Mouse (Mus musculus): Measurements from ENCODE around the gene Abi3bp. TPM values are rescaled to one million over a fixed set of nuclear protein-coding genes. Genes with fewer than 3 reads are reported as not detected.

The Abi3bp gene
- polyA plus RNA-seq, 1 experiment from 2014 or later, result 0.22 TPM

DNA sequence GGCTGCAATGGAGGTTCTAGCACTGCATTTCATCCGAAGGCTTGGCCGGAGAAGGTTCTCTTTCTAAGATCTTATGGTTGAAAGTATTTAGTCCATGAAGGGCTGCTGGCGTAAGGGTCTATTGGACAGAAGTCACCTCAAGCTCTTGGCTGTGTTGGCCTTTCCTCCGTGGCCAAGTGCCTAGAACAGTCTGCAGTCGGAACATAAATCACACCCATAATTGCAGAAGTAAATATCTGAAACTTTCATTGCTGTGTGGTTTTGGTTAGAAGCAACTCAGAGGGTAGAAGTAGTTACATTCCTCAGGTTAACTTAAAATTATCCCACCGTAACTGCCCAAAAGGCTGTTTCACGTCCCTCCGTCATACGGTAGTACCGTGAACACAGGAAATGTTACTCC, 5.8 kb downstream of the Abi3bp start:
- no peaks in the 10 kb centered on the region for H3K4me1 ChIP-seq
- no peaks in the 10 kb centered on the region for H3K27me3 ChIP-seq
- no peak overlapping the region for H3K4me3 ChIP-seq
- 97% methylated on average over 10 of the region's 10 CpGs for whole genome bisulfite sequencing
- ATAC-seq (replicated peaks), result no peak
- H3K36me3 ChIP-seq, result no peaks in the 10 kb centered on the region
- no peak overlapping the region for H3K4me2 ChIP-seq (replicated peaks)
- no peak overlapping the region for H3K9ac ChIP-seq (replicated peaks)
- H3K9me3 ChIP-seq, result no peaks in the 10 kb centered on the region
- no peak overlapping the region for H3K27ac ChIP-seq (replicated peaks)

GRCm38 (mm10) chr16:56486461-56486860, 8.8 kb downstream of the Abi3bp start:
- Histone ChIP-seq H3K27me3 (no peaks in the 10 kb centered on the region), H3K4me2 (replicated peaks) (no peak overlapping the region), H3K4me3 (no peak overlapping the region), H3K36me3 (no peaks in the 10 kb centered on the region), H3K9me3 (no peaks in the 10 kb centered on the region), H3K9ac (replicated peaks) (no peak overlapping the region), H3K4me1 (no peaks in the 10 kb centered on the region), H3K27ac (replicated peaks) (no peak overlapping the region)
- ATAC-seq (replicated peaks), result no peak
- WGBS, result 17% methylated on average over 4 of the region's 4 CpGs

GRCm38 (mm10) chr16:56490861-56491260, 13.2 kb downstream of the Abi3bp start:
- H3K27me3 ChIP-seq, result no peaks in the 10 kb centered on the region
- no peaks in the 10 kb centered on the region for H3K9me3 ChIP-seq
- H3K27ac ChIP-seq (replicated peaks), result no peak overlapping the region
- no peaks in the 10 kb centered on the region for H3K36me3 ChIP-seq
- H3K4me3 ChIP-seq, result no peak overlapping the region
- H3K9ac ChIP-seq (replicated peaks), result no peak overlapping the region
- no peak overlapping the region for H3K4me2 ChIP-seq (replicated peaks)
- 82% methylated on average over 3 of the region's 3 CpGs for WGBS
- no peak for ATAC-seq (replicated peaks)
- no peaks in the 10 kb centered on the region for H3K4me1 ChIP-seq

- 71% methylated on average over 4 of the region's 4 CpGs for WGBS
- no peak overlapping the region for H3K4me3 ChIP-seq
- no peak for ATAC-seq (replicated peaks)
Measured at GRCm38 (mm10) chr16:56495266-56495665, 17.6 kb downstream of the Abi3bp start.

DNA sequence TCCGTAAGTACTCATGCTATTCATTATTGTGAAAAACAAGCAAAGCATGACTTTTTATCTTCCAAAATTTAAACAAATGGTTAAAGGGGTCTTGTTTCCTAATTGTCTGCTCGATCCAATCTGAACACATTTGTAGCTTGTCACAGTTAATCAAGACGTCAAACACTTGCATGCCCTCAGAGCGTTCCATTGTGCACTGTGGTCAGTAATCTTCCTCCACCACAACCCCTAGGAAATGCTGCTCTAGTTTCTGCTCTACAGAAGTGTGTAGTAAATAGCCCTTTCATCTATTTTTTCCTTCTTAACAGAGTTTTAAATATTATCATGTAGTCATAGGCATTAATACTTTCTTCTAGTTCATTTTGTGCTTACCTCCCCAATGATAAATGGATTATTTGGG, 19.1 kb downstream of the Abi3bp start:
- Histone ChIP-seq H3K9ac (replicated peaks) (no peak overlapping the region), H3K27ac (replicated peaks) (no peak overlapping the region), H3K4me1 (no peaks in the 10 kb centered on the region), H3K36me3 (no peaks in the 10 kb centered on the region), H3K4me3 (no peak overlapping the region), H3K4me2 (replicated peaks) (no peak overlapping the region), H3K9me3 (no peaks in the 10 kb centered on the region), H3K27me3 (no peaks in the 10 kb centered on the region)
- no peak for ATAC-seq (replicated peaks)
- 66% methylated on average over 4 of the region's 4 CpGs for WGBS

More at GRCm38 (mm10) chr16:56495266-56495665, 17.6 kb downstream of the Abi3bp start:
- Histone ChIP-seq H3K9ac (replicated peaks) (no peak overlapping the region), H3K4me2 (replicated peaks) (no peak overlapping the region), H3K36me3 (no peaks in the 10 kb centered on the region), H3K9me3 (no peaks in the 10 kb centered on the region), H3K27me3 (no peaks in the 10 kb centered on the region), H3K4me1 (no peaks in the 10 kb centered on the region), H3K27ac (replicated peaks) (no peak overlapping the region)

- 71% methylated on average over 1 of the region's 1 CpGs for WGBS
- no peak for ATAC-seq (replicated peaks)
- no peaks in the 10 kb centered on the region for H3K27me3 ChIP-seq
Measured at GRCm38 (mm10) chr16:56498680-56499079, 21.0 kb downstream of the Abi3bp start.

DNA sequence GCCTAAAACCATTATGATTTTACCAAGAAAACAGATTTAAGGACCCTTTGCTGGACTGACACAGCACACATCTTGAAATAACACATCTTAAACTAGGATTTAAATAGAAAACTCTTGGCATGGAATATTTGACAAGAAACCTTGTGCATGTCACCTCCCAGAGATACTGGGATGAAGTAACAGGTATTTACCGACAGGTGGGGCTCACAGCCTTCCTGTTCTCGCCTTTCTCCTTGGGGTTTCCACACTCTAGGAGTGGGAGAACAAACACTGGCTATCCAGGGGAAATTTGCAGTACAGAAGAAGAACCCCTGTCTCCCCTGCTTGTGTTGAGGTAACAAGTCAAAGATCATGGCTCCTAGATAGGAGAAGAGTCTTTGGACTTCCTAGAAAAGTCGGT, 22.8 kb downstream of the Abi3bp start:
- 54% methylated on average over 3 of the region's 3 CpGs for WGBS
- H3K36me3 ChIP-seq, result no peaks in the 10 kb centered on the region
- H3K27me3 ChIP-seq, result no peaks in the 10 kb centered on the region
- no peak overlapping the region for H3K4me2 ChIP-seq (replicated peaks)
- no peaks in the 10 kb centered on the region for H3K9me3 ChIP-seq
- H3K27ac ChIP-seq (replicated peaks), result no peak overlapping the region
- no peaks in the 10 kb centered on the region for H3K4me1 ChIP-seq
- no peak overlapping the region for H3K4me3 ChIP-seq
- H3K9ac ChIP-seq (replicated peaks), result no peak overlapping the region
- no peak for ATAC-seq (replicated peaks)

More at GRCm38 (mm10) chr16:56498680-56499079, 21.0 kb downstream of the Abi3bp start:
- H3K4me3 ChIP-seq, result no peak overlapping the region
- H3K9ac ChIP-seq (replicated peaks), result no peak overlapping the region
- no peaks in the 10 kb centered on the region for H3K9me3 ChIP-seq
- H3K4me1 ChIP-seq, result no peaks in the 10 kb centered on the region
- H3K36me3 ChIP-seq, result no peaks in the 10 kb centered on the region
- H3K27ac ChIP-seq (replicated peaks), result no peak overlapping the region
- H3K4me2 ChIP-seq (replicated peaks), result no peak overlapping the region

GRCm38 (mm10) chr16:56501101-56501500, 23.4 kb downstream of the Abi3bp start:
- no peak for ATAC-seq (replicated peaks)
- no peak overlapping the region for H3K9ac ChIP-seq (replicated peaks)
- H3K4me2 ChIP-seq (replicated peaks), result no peak overlapping the region
- no peaks in the 10 kb centered on the region for H3K9me3 ChIP-seq
- no peaks in the 10 kb centered on the region for H3K36me3 ChIP-seq
- no peaks in the 10 kb centered on the region for H3K27me3 ChIP-seq
- H3K4me1 ChIP-seq, result no peaks in the 10 kb centered on the region
- no peak overlapping the region for H3K4me3 ChIP-seq
- 74% methylated on average over 6 of the region's 6 CpGs for WGBS
- no peak overlapping the region for H3K27ac ChIP-seq (replicated peaks)

DNA sequence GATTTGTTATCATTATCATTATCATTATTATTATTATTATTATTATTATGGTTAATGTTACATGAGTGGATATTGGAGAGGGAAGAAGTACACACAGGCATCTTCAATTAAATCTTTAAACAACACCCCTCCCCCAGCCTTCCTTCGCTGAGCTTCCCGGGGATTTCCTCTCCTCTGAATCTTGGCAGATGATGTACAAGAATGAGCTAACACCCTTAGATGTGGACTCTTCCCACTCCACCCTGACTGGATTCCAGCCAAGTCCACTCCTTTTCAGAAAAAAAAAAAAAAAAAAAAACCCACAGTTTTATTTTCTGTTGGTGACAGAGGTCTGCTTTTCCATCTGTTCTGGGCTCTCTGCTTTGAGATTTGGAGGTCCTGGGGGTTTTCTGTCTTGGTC, 23.8 kb downstream of the Abi3bp start:
- WGBS, result 37% methylated on average over 2 of the region's 2 CpGs
- Histone ChIP-seq H3K27me3 (no peaks in the 10 kb centered on the region), H3K27ac (replicated peaks) (no peak overlapping the region), H3K4me1 (no peaks in the 10 kb centered on the region), H3K9ac (replicated peaks) (no peak overlapping the region), H3K4me3 (no peak overlapping the region), H3K36me3 (no peaks in the 10 kb centered on the region), H3K4me2 (replicated peaks) (no peak overlapping the region), H3K9me3 (no peaks in the 10 kb centered on the region)
- ATAC-seq (replicated peaks), result peak; percentile 55; the same call in 1 of the 2 replicates

DNA sequence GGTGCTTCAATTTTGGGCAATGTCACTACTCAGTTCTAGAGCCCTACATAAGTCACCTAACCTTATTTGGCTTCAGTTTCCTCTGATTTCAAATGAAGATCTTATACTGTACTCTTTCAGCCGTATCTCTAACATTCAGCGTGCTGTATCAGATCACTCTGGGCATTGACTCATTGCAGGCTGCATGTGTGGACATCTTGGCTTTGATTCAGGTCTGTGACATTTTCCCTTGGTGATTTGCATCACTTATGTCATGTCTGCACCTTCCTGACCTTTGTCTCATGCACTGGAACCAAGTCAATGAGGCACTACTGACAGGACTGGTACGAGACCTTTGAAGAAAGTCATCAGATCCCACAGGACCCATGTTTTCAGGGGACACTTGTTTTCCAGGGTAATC, 24.5 kb downstream of the Abi3bp start:
- Histone ChIP-seq H3K36me3 (no peaks in the 10 kb centered on the region), H3K27me3 (no peaks in the 10 kb centered on the region), H3K4me3 (no peak overlapping the region), H3K4me1 (no peaks in the 10 kb centered on the region), H3K27ac (replicated peaks) (no peak overlapping the region), H3K4me2 (replicated peaks) (no peak overlapping the region), H3K9ac (replicated peaks) (no peak overlapping the region), H3K9me3 (no peaks in the 10 kb centered on the region)
- no peak for ATAC-seq (replicated peaks)
- WGBS, result 82% methylated on average over 3 of the region's 3 CpGs

DNA sequence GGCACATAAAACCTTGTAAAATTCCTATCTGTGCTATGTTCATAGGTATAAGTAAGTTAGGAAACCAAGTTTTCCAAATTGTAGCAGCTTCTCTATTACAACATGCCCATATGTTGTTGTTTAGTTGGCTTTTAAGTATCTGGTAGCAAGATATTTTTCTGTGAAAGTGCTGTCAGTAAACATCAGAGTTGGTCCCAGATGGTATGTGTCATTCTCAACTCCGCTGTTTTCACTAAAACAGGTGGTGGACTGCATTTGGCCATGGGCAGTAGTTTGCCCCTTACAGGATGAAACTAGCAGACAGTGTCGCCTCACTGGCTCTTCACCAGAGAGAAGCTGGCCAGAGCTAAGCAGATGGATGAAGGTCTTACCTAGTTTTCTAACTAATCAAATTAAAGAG, 26.3 kb downstream of the Abi3bp start:
- no peaks in the 10 kb centered on the region for H3K27me3 ChIP-seq
- no peak overlapping the region for H3K4me3 ChIP-seq
- H3K9me3 ChIP-seq, result no peaks in the 10 kb centered on the region
- no peaks in the 10 kb centered on the region for H3K4me1 ChIP-seq
- no peaks in the 10 kb centered on the region for H3K36me3 ChIP-seq
- H3K27ac ChIP-seq (replicated peaks), result no peak overlapping the region
- no peak overlapping the region for H3K9ac ChIP-seq (replicated peaks)
- WGBS, result 56% methylated on average over 2 of the region's 2 CpGs
- ATAC-seq (replicated peaks), result peak; percentile 69; the same call in 1 of the 2 replicates
- no peak overlapping the region for H3K4me2 ChIP-seq (replicated peaks)

- no peak for ATAC-seq (replicated peaks)
Measured at GRCm38 (mm10) chr16:56518024-56518423, 40.3 kb downstream of the Abi3bp start.

DNA sequence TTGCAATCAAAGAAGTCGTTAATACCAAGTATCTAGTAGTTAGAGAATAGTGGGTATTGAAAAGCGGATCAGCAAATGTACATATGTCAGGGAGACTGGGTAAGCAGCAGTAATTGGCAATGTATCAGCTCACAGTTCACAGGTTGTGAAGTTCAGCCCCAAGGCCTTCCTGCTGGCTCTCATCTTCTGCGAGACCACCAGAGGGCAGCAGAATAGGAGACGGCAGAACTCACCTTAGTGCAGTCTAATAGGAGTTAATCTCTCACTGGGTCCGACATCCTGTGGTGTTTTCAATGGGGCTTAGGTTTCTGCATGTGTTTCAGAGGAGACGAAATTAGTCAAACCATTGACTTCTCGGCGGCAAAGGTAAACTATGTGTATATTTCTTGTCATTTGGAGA, 46.7 kb downstream of the Abi3bp start:
- no peaks in the 10 kb centered on the region for H3K36me3 ChIP-seq
- 39% methylated on average over 8 of the region's 8 CpGs for WGBS
- no peak overlapping the region for H3K27ac ChIP-seq (replicated peaks)
- H3K9ac ChIP-seq (replicated peaks), result no peak overlapping the region
- no peaks in the 10 kb centered on the region for H3K9me3 ChIP-seq
- H3K4me3 ChIP-seq, result no peak overlapping the region
- no peak for ATAC-seq (replicated peaks)
- no peak overlapping the region for H3K4me2 ChIP-seq (replicated peaks)
- no peaks in the 10 kb centered on the region for H3K27me3 ChIP-seq
- H3K4me1 ChIP-seq, result no peaks in the 10 kb centered on the region

More at GRCm38 (mm10) chr16:56518024-56518423, 40.3 kb downstream of the Abi3bp start:
- Histone ChIP-seq H3K4me2 (replicated peaks) (no peak overlapping the region), H3K4me3 (no peak overlapping the region), H3K27me3 (no peaks in the 10 kb centered on the region), H3K4me1 (no peaks in the 10 kb centered on the region), H3K36me3 (no peaks in the 10 kb centered on the region), H3K9me3 (no peaks in the 10 kb centered on the region), H3K9ac (replicated peaks) (no peak overlapping the region), H3K27ac (replicated peaks) (no peak overlapping the region)
- WGBS, result 71% methylated on average over 9 of the region's 9 CpGs

Data from forebrain, embryonic 15.5 days (tissue).